ENCODE assay signal across 28 mouse cellular contexts in genomic region chr8:61279030-61279429, GRCm38 (mm10).
"Had no signal": no experiment of that assay in that cellular context is flagged by ENCODE, and none has a peak within 500 bp of the region (broad histone marks: within the 10 kb centered on the region; RNA-seq: fewer than 3 reads in every experiment).

No protein-coding gene starts in this region.

- ATAC-seq: forebrain, embryonic 13.5 days; forebrain, embryonic 14.5 days; forebrain, embryonic 15.5 days; forebrain, embryonic 16.5 days; forebrain, postnatal 0 days had no signal

- H3K4me3 ChIP-seq: embryonic facial prominence, embryonic 10.5 days; embryonic facial prominence, embryonic 12.5 days; embryonic facial prominence, embryonic 13.5 days; embryonic facial prominence, embryonic 15.5 days; erythroblast, embryonic 14.5 days; forebrain, embryonic 10.5 days; forebrain, embryonic 12.5 days; forebrain, embryonic 13.5 days; forebrain, embryonic 15.5 days; gastrocnemius, adult 2 months; heart, adult 2 months had no signal

- H3K9me3 ChIP-seq: embryonic facial prominence, embryonic 10.5 days; embryonic facial prominence, embryonic 12.5 days; embryonic facial prominence, embryonic 13.5 days; embryonic facial prominence, embryonic 15.5 days; forebrain, embryonic 10.5 days; forebrain, embryonic 12.5 days; forebrain, embryonic 13.5 days; forebrain, embryonic 15.5 days had no signal

- H3K27ac ChIP-seq: embryonic facial prominence, embryonic 10.5 days; embryonic facial prominence, embryonic 12.5 days; embryonic facial prominence, embryonic 13.5 days; embryonic facial prominence, embryonic 15.5 days; forebrain, embryonic 10.5 days; forebrain, embryonic 12.5 days; forebrain, embryonic 13.5 days; forebrain, embryonic 15.5 days; gastrocnemius, adult 2 months; heart, adult 2 months had no signal

- H3K27me3 ChIP-seq: embryonic facial prominence, embryonic 12.5 days; embryonic facial prominence, embryonic 13.5 days; embryonic facial prominence, embryonic 15.5 days; forebrain, embryonic 12.5 days; forebrain, embryonic 13.5 days; forebrain, embryonic 15.5 days had no signal

- DNase-seq: cerebellum, adult 8-10 months; cerebellum, adult 9-10 months; cerebellum, adult 9-11 months; cerebellum, postnatal 10 days; cerebellum, postnatal 14 days; cerebellum, postnatal 25 days; cerebellum, postnatal 36 days; embryo, embryonic 11 days; forebrain, postnatal 0 days; gastrocnemius, adult 2 months; gastrocnemius, postnatal 10 days; gastrocnemius, postnatal 14 days; gastrocnemius, postnatal 25 days; gastrocnemius, postnatal 36 days; heart, adult 11 months; heart, adult 18-20 months; heart, adult 2 months had no signal

- H3K4me2 ChIP-seq: embryonic facial prominence, embryonic 12.5 days; embryonic facial prominence, embryonic 13.5 days; embryonic facial prominence, embryonic 15.5 days; forebrain, embryonic 12.5 days; forebrain, embryonic 13.5 days; forebrain, embryonic 15.5 days had no signal

- H3K36me3 ChIP-seq: embryonic facial prominence, embryonic 15.5 days; forebrain, embryonic 15.5 days had no signal

- H3K9ac ChIP-seq: embryonic facial prominence, embryonic 12.5 days; embryonic facial prominence, embryonic 13.5 days; embryonic facial prominence, embryonic 15.5 days; forebrain, embryonic 12.5 days; forebrain, embryonic 13.5 days; forebrain, embryonic 15.5 days; forebrain, postnatal 0 days had no signal
